Mouse (Mus musculus) stomach, embryonic 16.5 days (tissue): ENCODE results near the gene Thrsp. TPM values are rescaled to one million over a fixed set of nuclear protein-coding genes. Genes with fewer than 3 reads are reported as not detected.

Source experiments
- ATAC-seq: fragments of 200-750 bp; cut with Nextera tagmentation; 2 replicates; pipeline ENCODE4 v1.8.0; 2017; ENCODE audit warnings: moderate number of reproducible peaks, moderate TSS enrichment; ENCODE audit not compliant: insufficient read depth, low FRiP score
- H3K27ac ChIP-seq: fragments of 300-500 bp; sonication (generic); 2 replicates; pipeline ENCODE4 v1.5.1; 2014; ENCODE audit warnings: low read length
- H3K27me3 ChIP-seq: fragments of 300-500 bp; sonication (generic); 2 replicates; pipeline ENCODE4 v1.6.1; 2014; ENCODE audit warnings: low read length, control low read depth, mixed read lengths; ENCODE audit not compliant: control insufficient read depth, insufficient read depth
- H3K36me3 ChIP-seq: fragments of 300-500 bp; sonication (generic); 2 replicates; pipeline ENCODE4 v1.6.1; 2014; ENCODE audit warnings: low read length; ENCODE audit not compliant: control insufficient read depth, insufficient read depth
- H3K4me1 ChIP-seq: fragments of 300-500 bp; sonication (generic); 2 replicates; pipeline ENCODE4 v1.6.1; 2014; ENCODE audit warnings: low read length, control low read depth, mixed read lengths; ENCODE audit not compliant: control insufficient read depth, insufficient read depth
- H3K4me2 ChIP-seq: fragments of 300-500 bp; sonication (generic); 2 replicates; pipeline ENCODE4 v1.6.1; 2014; ENCODE audit warnings: low read depth, low read length, mixed read lengths
- H3K4me3 ChIP-seq: fragments of 300-500 bp; sonication (generic); replicated peaks from 2 replicates; pipeline ENCODE4 v1.5.1; 2014; ENCODE audit warnings: mild to moderate bottlenecking, low read length
- H3K9ac ChIP-seq: fragments of 300-500 bp; sonication (generic); 2 replicates; pipeline ENCODE4 v1.6.1; 2014; ENCODE audit warnings: low read length
- H3K9me3 ChIP-seq: fragments of 300-500 bp; sonication (generic); replicated peaks from 2 replicates; pipeline ENCODE4 v1.6.1; 2016; ENCODE audit warnings: low read length, control low read depth; ENCODE audit not compliant: control insufficient read depth
- WGBS: fragments of 180-500 bp; shearing (Covaris S2); extraction: QIAGEN DNeasy Blood & Tissue Kit; methylation state at CpG from one replicate; pipeline ENCODE4 v1.1.7; 2014; 5-methylcytosine and 5-hydroxymethylcytosine counted together
- polyA plus RNA-seq: library from polyadenylated mRNA; unstranded; fragments of >200 nt; fragmentation: Nextera tagmentation; extraction: Ambion mirVana; gene quantifications from 2 replicates; pipeline ENCODE4 v1.2.1, GENCODE M21; 2015

Thrsp gene
- polyA plus RNA-seq, 1 experiment from 2014 or later = 4.1 TPM

DNA sequence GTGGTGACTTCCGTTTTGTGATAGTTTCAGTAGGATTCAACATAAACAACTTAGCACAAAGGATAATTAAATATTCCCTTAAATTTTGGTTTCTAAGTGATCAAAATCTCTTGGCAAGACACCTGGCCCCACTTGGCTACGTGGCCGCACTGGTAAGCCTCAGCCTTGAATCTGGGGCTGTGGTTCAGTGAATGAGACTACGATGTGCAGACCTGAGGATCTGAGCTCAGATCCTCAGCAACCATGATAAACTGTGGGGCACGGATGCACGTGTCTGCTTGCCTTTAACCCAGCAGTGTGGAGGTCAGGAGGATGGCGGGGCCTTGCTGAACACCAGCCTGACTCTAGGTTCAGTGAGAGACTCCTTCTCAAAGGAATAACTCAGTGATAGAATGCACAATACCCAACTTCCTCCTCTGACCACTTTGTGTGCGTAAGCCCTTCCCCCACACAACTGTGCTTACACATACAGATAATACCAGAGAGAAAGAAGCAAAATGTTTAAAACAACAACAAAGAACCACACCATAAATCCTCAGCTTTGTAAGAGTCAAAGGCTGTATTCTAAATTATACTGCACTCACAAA is 29.9 kb downstream of the Thrsp start:
- Histone ChIP-seq H3K4me3 (no peak overlapping the region), H3K9ac (no peak overlapping the region), H3K4me1 (no peaks in the 10 kb centered on the region), H3K27me3 (no peaks in the 10 kb centered on the region), H3K27ac (peak overlapping the region; percentile 64), H3K36me3 (peaks cover 22% of the 10 kb centered on the region), H3K9me3 (no peaks in the 10 kb centered on the region), H3K4me2 (no peak overlapping the region)
- 89% methylated on average over 8 of the region's 8 CpGs for WGBS
- ATAC-seq = no peak

DNA sequence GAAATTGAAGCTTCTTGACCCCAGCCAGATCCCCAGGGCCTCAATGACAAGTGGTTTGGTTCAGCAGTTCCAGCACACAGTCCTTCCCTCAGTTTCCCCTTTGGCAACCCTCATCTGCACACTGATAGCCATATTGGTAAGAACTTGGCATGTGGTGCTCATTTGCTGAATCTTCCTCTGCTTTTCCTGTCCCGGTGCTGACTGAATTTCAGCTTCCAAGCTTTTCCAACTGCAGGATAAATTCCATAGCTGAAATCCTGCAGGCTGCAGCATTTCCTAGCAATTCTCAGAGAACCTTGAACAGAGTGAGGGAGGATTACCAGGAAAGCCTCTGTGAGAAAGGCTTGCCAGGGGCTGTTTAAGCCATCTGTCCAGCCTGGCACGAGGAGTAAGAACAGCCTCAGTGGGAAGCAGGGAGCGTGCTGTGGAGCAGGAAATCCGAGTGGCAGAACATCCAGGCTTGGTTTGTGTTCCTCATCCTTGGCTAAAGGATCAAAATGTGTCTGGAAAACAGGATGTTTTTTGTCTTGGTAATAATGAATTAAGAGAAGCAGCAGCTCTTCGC is 30.6 kb downstream of the Thrsp start:
- 67% methylated on average over 5 of the region's 5 CpGs for WGBS
- no peaks in the 10 kb centered on the region for H3K9me3 ChIP-seq
- no peak overlapping the region for H3K4me2 ChIP-seq
- ATAC-seq = no peak
- no peak overlapping the region for H3K9ac ChIP-seq
- H3K27me3 ChIP-seq = no peaks in the 10 kb centered on the region
- peaks cover 22% of the 10 kb centered on the region for H3K36me3 ChIP-seq
- H3K27ac ChIP-seq = peak overlapping the region; percentile 64
- H3K4me1 ChIP-seq = no peaks in the 10 kb centered on the region
- H3K4me3 ChIP-seq = no peak overlapping the region

DNA sequence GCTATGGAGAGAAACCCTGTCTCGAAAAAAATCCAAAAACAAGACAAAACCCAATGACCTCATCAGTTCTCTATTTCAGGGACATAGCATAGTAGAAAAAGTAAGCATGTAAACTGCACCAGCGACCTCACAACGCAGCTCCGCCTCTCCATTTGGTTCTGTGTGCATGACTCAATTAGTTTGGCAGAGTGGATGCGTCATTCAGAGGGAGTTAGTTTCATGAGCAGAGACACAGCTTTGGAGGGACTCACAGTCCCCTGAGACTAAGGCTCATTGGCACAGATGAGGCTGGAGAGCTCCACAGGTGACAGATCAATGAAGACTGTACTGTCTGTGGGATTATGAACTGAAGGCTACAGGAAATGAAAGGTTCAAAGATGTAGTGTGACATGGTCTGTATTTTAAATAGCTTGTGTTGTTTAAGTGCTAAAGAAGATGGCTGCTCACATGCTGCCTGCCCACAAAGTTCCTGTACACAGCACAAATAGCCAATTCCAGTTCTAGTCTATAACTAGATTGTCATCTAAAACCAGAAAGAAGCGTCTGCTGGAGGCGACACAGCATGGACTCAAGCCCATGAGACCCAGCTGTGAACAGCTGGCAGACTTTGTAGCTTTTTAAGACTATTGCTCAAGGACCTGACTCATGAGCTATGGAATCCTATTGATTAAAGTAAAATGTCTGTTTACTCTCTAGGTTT is 31.3 kb downstream of the Thrsp start:
- H3K4me3 ChIP-seq = no peak overlapping the region
- no peaks in the 10 kb centered on the region for H3K27me3 ChIP-seq
- H3K36me3 ChIP-seq = peaks cover 21% of the 10 kb centered on the region
- H3K4me2 ChIP-seq = no peak overlapping the region
- H3K27ac ChIP-seq = peak overlapping the region; percentile 64
- H3K9me3 ChIP-seq = no peaks in the 10 kb centered on the region
- 0 out of 2 replicates have a peak, but pooled peaks have one; percentile 29 for ATAC-seq
- H3K4me1 ChIP-seq = no peaks in the 10 kb centered on the region
- no peak overlapping the region for H3K9ac ChIP-seq
- 71% methylated on average over 7 of the region's 7 CpGs for WGBS

DNA sequence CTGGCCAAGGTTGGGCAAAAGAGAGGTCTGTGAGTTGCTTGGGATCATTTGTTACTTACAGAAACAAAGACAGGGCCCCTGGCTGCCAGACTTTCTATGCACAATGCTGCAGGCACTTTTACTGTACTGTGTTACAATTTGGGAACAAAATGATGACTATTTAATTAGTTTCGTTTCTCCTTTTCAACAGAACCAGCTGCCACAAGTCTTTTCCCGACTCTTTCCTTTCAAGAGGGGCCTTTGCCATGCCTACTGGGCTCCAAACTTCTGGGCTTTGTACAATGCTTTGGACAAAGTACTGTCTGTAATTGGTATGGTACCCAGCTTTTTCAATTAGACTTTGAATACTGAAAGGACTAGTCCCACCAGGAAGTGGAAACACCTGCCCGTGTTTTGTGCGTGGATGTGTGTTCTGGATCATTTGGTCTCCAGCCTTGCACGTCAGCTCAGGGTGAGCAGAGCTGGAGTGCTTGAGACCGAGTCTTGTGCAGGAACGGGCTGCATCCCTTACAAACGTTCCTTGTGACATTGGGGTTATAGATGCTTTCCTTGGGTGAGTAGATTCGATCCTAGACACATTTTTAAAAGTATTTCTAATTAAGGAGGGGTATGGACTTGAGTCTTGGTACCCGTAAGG is 33.9 kb downstream of the Thrsp start:
- H3K4me1 ChIP-seq = no peaks in the 10 kb centered on the region
- H3K4me2 ChIP-seq = no peak overlapping the region
- 89% methylated on average over 10 of the region's 10 CpGs for WGBS
- no peak overlapping the region for H3K9ac ChIP-seq
- no peak for ATAC-seq
- no peaks in the 10 kb centered on the region for H3K27me3 ChIP-seq
- H3K27ac ChIP-seq = no peak overlapping the region
- H3K9me3 ChIP-seq = no peaks in the 10 kb centered on the region
- H3K4me3 ChIP-seq = no peak overlapping the region
- peaks cover 18% of the 10 kb centered on the region for H3K36me3 ChIP-seq

- peaks cover 26% of the 10 kb centered on the region for H3K36me3 ChIP-seq
- H3K4me3 ChIP-seq = no peak overlapping the region
- WGBS = 95% methylated on average over 8 of the region's 8 CpGs
- no peak overlapping the region for H3K9ac ChIP-seq
- no peak for ATAC-seq
- H3K27me3 ChIP-seq = no peaks in the 10 kb centered on the region
- H3K9me3 ChIP-seq = no peaks in the 10 kb centered on the region
- no peaks in the 10 kb centered on the region for H3K4me1 ChIP-seq
- no peak overlapping the region for H3K4me2 ChIP-seq
- H3K27ac ChIP-seq = no peak overlapping the region
Observed at GRCm38 (mm10) chr7:97382661-97383060, 34.9 kb downstream of the Thrsp start.

- no peaks in the 10 kb centered on the region for H3K9me3 ChIP-seq
- no peak for ATAC-seq
- peaks cover 29% of the 10 kb centered on the region for H3K36me3 ChIP-seq
- no peak overlapping the region for H3K27ac ChIP-seq
- H3K4me1 ChIP-seq = no peaks in the 10 kb centered on the region
- no peak overlapping the region for H3K4me3 ChIP-seq
- H3K27me3 ChIP-seq = no peaks in the 10 kb centered on the region
- H3K4me2 ChIP-seq = no peak overlapping the region
- no peak overlapping the region for H3K9ac ChIP-seq
- WGBS = 92% methylated on average over 5 of the region's 5 CpGs
Observed at GRCm38 (mm10) chr7:97380500-97381123, 36.9 kb downstream of the Thrsp start.

GRCm38 (mm10) chr7:97379304-97379703 is 38.2 kb downstream of the Thrsp start:
- Histone ChIP-seq H3K4me2 (no peak overlapping the region), H3K27me3 (no peaks in the 10 kb centered on the region), H3K9ac (no peak overlapping the region), H3K27ac (no peak overlapping the region), H3K4me3 (no peak overlapping the region), H3K36me3 (peaks cover 21% of the 10 kb centered on the region), H3K4me1 (no peaks in the 10 kb centered on the region), H3K9me3 (no peaks in the 10 kb centered on the region)
- no peak for ATAC-seq
- 88% methylated on average over 5 of the region's 5 CpGs for WGBS

GRCm38 (mm10) chr7:97375906-97376305 is 41.6 kb downstream of the Thrsp start:
- Histone ChIP-seq H3K36me3 (peaks cover 16% of the 10 kb centered on the region), H3K4me1 (peaks cover 10% of the 10 kb centered on the region), H3K27ac (no peak overlapping the region), H3K4me3 (no peak overlapping the region), H3K9me3 (no peaks in the 10 kb centered on the region), H3K4me2 (no peak overlapping the region), H3K27me3 (no peaks in the 10 kb centered on the region), H3K9ac (no peak overlapping the region)
- 72% methylated on average over 2 of the region's 2 CpGs for whole genome bisulfite sequencing
- ATAC-seq = no peak

- H3K9me3 ChIP-seq = no peaks in the 10 kb centered on the region
- H3K27me3 ChIP-seq = no peaks in the 10 kb centered on the region
- peaks cover 16% of the 10 kb centered on the region for H3K36me3 ChIP-seq
- H3K4me3 ChIP-seq = no peak overlapping the region
- no peak overlapping the region for H3K9ac ChIP-seq
- H3K4me2 ChIP-seq = no peak overlapping the region
- no peak overlapping the region for H3K27ac ChIP-seq
- ATAC-seq = no peak
- H3K4me1 ChIP-seq = peaks cover 12% of the 10 kb centered on the region
- WGBS = 96% methylated on average over 9 of the region's 9 CpGs
Observed at GRCm38 (mm10) chr7:97375101-97375500, 42.4 kb downstream of the Thrsp start.
